Mouse (Mus musculus) stomach, embryonic 14.5 days (tissue): ENCODE measurements around the gene Tnnc2. TPM values are rescaled to one million over a fixed set of nuclear protein-coding genes. Genes with fewer than 3 reads are reported as not detected.
A peak's percentile ranks its signal among the peaks of the same experiment; 100 is the strongest.

ENCODE experiments used
- ATAC-seq: fragments of 200-750 bp; cut with Nextera tagmentation; 2 replicates; pipeline ENCODE4 v1.8.0; 2017; ENCODE audit warnings: low read depth, moderate TSS enrichment; ENCODE audit not compliant: insufficient number of reproducible peaks, insufficient read depth, low FRiP score
- H3K27ac ChIP-seq: fragments of 300-500 bp; sonication (generic); 2 replicates; pipeline ENCODE4 v1.5.1; 2014; ENCODE audit warnings: mild to moderate bottlenecking, low read length, moderate library complexity, mixed read lengths
- H3K27me3 ChIP-seq: fragments of 300-500 bp; sonication (generic); 2 replicates; pipeline ENCODE4 v1.6.1; 2014; ENCODE audit warnings: low read length, control low read depth, mixed read lengths; ENCODE audit not compliant: control insufficient read depth, insufficient read depth
- H3K36me3 ChIP-seq: fragments of 300-500 bp; sonication (generic); 2 replicates; pipeline ENCODE4 v1.6.1; 2014; ENCODE audit warnings: mild to moderate bottlenecking, control low read depth, low read length, moderate library complexity, mixed read lengths; ENCODE audit not compliant: control insufficient read depth, insufficient read depth
- H3K4me1 ChIP-seq: fragments of 300-500 bp; sonication (generic); 2 replicates; pipeline ENCODE4 v1.6.1; 2014; ENCODE audit warnings: low read length, control low read depth, mixed read lengths; ENCODE audit not compliant: control insufficient read depth, insufficient read depth
- H3K4me2 ChIP-seq: fragments of 300-500 bp; sonication (generic); replicated peaks from 2 replicates; pipeline ENCODE4 v1.6.1; 2014; ENCODE audit warnings: low read depth, low read length, control low read depth
- H3K4me3 ChIP-seq: fragments of 300-500 bp; sonication (generic); 2 replicates; pipeline ENCODE4 v1.5.1; 2014; ENCODE audit warnings: low read depth, low read length, control low read depth
- H3K9ac ChIP-seq: fragments of 300-500 bp; sonication (generic); replicated peaks from 2 replicates; pipeline ENCODE4 v1.6.1; 2014; ENCODE audit warnings: low read depth, mild to moderate bottlenecking, control low read depth, low read length, moderate library complexity, mixed read lengths
- H3K9me3 ChIP-seq: fragments of 300-500 bp; sonication (generic); 2 replicates; pipeline ENCODE4 v1.6.1; 2016; ENCODE audit warnings: low read depth, low read length, control low read depth; ENCODE audit not compliant: control insufficient read depth
- WGBS: fragments of 180-500 bp; shearing (Covaris S2); extraction: QIAGEN DNeasy Blood & Tissue Kit; methylation state at CpG from one replicate; pipeline ENCODE4 v1.1.7; 2014; 5-methylcytosine and 5-hydroxymethylcytosine counted together
- polyA plus RNA-seq: library from polyadenylated mRNA; unstranded; fragments of >200 nt; fragmentation: Nextera tagmentation; extraction: Ambion mirVana; gene quantifications from 2 replicates; pipeline ENCODE4 v1.2.1, GENCODE M21; 2014

Gene Tnnc2
- polyA plus RNA-seq = 1.1 and 2.1 TPM in 2 replicates

DNA sequence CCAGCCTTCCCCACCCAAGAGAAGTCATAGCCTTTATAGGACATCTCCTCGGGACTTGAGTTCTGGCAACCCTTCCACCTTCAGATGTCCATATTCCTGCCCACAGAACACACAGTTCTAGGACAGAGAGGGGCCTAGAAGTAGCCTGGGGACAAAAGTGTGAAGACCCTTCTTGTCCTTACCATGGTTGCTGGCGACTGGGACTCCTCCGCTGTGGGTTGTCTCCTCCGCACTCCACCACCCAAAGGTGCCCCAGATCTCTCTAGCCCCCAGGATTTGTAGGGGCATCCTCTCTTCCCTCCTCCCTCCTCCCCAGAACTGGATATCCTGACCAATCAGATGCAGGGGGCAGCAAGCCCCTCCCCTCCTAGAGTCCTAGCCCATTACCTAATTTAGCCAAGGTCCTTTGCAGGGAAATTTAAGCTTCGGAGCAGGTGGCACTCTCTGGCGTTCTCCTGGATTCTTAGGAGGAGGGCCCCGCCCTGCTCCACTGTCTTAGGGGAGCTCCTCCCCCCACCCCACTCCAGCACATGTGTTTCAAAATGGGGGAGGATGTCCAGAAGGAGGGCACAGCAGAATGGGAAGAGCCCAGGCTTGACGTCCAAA, at the start of gene Tnnc2:
Gene Tnnc2, minus strand, starts transcription at position 487 of the 606 bp plus-strand sequence.
- Histone ChIP-seq H3K27me3 (no peaks in the 10 kb centered on the region), H3K36me3 (no peaks in the 10 kb centered on the region), H3K9ac (no peak within 1 kb of the TSS), H3K4me2 (no peak within 1 kb of the TSS), H3K27ac (no peak within 1 kb of the TSS), H3K9me3 (no peaks in the 10 kb centered on the region), H3K4me3 (no peak within 1 kb of the TSS), H3K4me1 (0 out of 2 replicates have a peak, but pooled peaks cover 2% of the 10 kb centered on the region)
- ATAC-seq = 0 out of 2 replicates have a peak, but pooled peaks have one; percentile 23
- WGBS = 69% methylated on average over 8 of the region's 8 CpGs

DNA sequence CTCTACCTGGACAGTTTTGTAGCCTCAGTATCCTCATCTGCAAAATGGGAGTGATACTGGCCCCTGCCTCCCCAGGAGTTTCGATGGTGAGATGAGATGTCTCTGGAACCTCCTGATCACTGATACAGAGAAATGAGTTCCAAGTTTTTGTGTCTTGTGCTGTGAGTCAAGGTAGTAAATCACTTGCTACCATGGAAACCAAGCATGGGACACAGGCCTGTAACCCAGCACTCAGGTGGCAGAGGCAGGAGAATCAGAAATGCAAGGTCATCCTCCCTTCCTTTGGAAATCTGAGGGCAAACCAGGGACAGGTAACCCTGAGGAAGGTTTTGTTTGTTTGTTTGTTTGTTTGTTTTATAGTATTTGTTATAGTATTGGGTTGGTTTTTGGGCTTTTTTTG, 49.3 kb upstream of the Tnnc2 start:
- H3K4me2 ChIP-seq = no peak overlapping the region
- no peaks in the 10 kb centered on the region; the same call in 1 of the 2 replicates for H3K4me1 ChIP-seq
- H3K9ac ChIP-seq = no peak overlapping the region
- ATAC-seq = no peak
- 97% methylated on average over 1 of the region's 1 CpGs for WGBS
- no peaks in the 10 kb centered on the region for H3K27me3 ChIP-seq
- H3K36me3 ChIP-seq = peaks cover 28% of the 10 kb centered on the region
- H3K4me3 ChIP-seq = no peak overlapping the region
- no peak overlapping the region for H3K27ac ChIP-seq
- H3K9me3 ChIP-seq = no peaks in the 10 kb centered on the region

DNA sequence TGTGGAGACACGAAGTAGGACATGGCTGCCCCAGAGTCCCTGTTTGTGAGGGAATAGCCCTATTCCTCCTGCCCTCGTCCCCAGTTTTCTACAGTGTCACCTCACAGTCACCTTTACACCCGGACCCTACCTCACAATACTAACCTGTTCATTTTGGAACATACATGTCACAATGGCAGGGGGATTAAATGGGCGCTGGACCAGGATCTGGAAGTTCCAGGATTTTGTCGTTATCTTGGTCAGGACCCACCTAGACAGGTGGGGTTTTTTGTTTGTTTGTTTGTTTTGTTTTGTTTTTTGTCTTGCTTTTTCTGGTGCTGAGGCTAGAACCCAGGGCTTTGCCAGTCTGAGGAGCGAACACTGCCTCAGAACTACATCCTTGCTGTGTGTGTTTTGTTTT, 48.7 kb upstream of the Tnnc2 start, which contains the start of gene Spata25:
Gene Spata25, minus strand, starts transcription at position 101 of the 400 bp plus-strand sequence.
- Histone ChIP-seq H3K9ac (no peak within 1 kb of the TSS), H3K4me1 (peaks cover 4% of the 10 kb centered on the region; the same call in 1 of the 2 replicates), H3K27me3 (no peaks in the 10 kb centered on the region), H3K27ac (no peak within 1 kb of the TSS), H3K4me3 (no peak within 1 kb of the TSS), H3K4me2 (no peak within 1 kb of the TSS), H3K36me3 (peaks cover 28% of the 10 kb centered on the region), H3K9me3 (no peaks in the 10 kb centered on the region)
- no peak for ATAC-seq
- WGBS = 86% methylated on average over 6 of the region's 6 CpGs

DNA sequence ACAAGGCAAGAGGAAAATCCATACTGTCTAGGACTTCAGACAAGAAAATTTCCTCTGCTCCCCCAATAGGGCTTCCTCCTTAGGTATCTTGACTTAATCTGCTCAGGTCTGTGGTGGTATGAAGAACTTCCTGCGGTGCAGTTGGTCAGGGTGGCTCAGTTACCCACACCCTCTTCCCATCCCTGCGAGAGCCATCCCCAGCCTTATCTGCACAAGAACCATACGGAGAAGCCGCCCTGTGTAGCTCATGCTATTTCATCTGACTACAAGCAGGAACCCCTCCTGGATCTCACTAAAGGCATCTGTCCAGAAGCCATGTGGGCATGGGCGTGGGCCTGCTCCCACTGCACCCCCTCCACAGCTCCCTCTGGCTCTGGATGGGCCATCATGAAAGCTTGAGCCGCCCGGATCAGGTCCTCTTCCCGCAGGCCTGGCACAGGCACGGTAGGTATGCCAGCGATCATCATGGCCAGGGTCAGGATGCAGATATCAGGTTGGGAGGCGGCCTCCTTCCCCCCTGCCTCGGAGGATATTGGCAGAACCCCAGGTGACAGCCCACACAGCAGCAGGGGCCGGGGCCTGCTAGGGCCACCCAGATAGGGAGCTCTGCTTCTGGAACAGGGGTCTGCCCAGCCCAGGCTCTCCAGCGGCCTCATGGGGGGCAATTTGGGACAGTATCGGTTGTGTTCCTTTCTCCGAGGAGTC, 47.5 kb upstream of the Tnnc2 start:
- H3K36me3 ChIP-seq = peaks cover 28% of the 10 kb centered on the region
- 89% methylated on average over 16 of the region's 16 CpGs for WGBS
- no peak overlapping the region for H3K27ac ChIP-seq
- H3K4me2 ChIP-seq = no peak overlapping the region
- no peaks in the 10 kb centered on the region for H3K27me3 ChIP-seq
- H3K4me1 ChIP-seq = peaks cover 4% of the 10 kb centered on the region; the same call in 1 of the 2 replicates
- no peak for ATAC-seq
- no peak overlapping the region for H3K4me3 ChIP-seq
- H3K9me3 ChIP-seq = no peaks in the 10 kb centered on the region
- H3K9ac ChIP-seq = no peak overlapping the region

DNA sequence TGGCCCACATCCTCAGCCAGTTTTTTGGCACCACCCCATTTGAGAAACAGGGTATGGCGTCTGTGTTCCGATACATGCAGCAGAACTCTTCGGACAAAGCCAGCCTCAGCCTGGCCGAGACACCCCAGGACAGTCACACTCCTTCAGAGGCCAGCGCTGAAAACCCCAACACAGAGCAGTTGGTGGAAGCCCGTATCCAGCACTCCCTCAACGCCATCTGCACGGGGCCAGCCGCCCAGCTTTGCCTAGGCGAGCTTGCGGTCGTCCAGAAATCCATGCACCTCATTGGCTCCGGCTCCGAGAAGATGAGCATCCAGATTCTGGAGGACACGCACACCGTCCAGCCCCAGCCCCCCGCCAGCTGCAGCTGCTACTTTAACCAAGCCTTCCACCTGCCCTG, 45.8 kb upstream of the Tnnc2 start:
- H3K4me1 ChIP-seq = peaks cover 4% of the 10 kb centered on the region; the same call in 1 of the 2 replicates
- 94% methylated on average over 17 of the region's 17 CpGs for WGBS
- H3K9me3 ChIP-seq = no peaks in the 10 kb centered on the region

DNA sequence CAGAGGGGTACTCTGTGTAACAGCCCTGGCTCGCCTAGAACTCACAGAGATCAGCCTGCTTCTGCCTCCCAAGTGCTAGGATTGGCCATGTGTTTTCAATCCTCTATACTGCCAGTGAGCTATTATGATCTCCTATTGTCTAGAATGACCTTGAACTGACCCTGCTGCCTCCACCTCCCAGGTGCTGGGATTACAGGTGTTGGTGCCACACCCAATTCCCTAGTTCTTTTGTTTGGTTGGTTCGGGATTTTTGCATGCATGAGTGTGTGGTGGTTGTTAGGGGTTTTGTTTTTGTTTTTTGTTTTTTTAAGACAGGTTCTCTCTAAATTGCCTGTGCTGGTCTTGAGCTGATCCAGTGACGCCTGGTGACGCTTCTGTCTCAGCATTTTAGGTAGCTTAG, 44.2 kb upstream of the Tnnc2 start:
- 92% methylated on average over 4 of the region's 4 CpGs for WGBS

More for the DNA sequence above, 45.8 kb upstream of the Tnnc2 start:
- H3K4me3 ChIP-seq = no peak overlapping the region
- H3K9ac ChIP-seq = no peak overlapping the region
- H3K27ac ChIP-seq = no peak overlapping the region
- H3K27me3 ChIP-seq = no peaks in the 10 kb centered on the region
- peaks cover 35% of the 10 kb centered on the region for H3K36me3 ChIP-seq
- H3K4me2 ChIP-seq = no peak overlapping the region
- ATAC-seq = no peak

DNA sequence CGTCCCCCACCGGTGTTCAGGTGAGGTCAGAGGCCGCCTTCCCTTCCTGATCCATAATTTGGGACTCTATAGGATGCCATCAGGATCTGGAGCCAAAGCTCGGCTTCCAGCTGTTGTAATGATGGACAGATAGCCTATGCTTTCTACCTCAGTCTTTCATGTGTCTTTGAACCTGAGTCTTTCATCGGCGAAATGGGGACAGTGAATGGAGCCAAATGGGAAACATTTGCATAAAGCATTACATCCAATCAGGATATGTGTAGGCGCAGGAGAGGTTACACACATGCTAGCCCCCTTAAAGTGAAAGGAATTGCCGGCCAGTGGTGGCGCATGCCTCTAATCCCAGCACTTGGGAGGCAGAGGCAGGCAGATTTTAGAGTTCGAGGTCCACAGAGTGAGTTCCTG, 43.4 kb upstream of the Tnnc2 start:
- peak overlapping the region; percentile 66 for H3K4me2 ChIP-seq
- H3K9ac ChIP-seq = peak overlapping the region; percentile 60
- no peaks in the 10 kb centered on the region for H3K9me3 ChIP-seq
- peak; percentile 55; the same call in 1 of the 2 replicates for ATAC-seq
- 3% methylated on average over 10 of the region's 10 CpGs for WGBS
- H3K36me3 ChIP-seq = peaks cover 35% of the 10 kb centered on the region
- peaks cover 4% of the 10 kb centered on the region; the same call in 1 of the 2 replicates for H3K4me1 ChIP-seq
- no peaks in the 10 kb centered on the region for H3K27me3 ChIP-seq
- peak overlapping the region; percentile 84 for H3K4me3 ChIP-seq
- peak overlapping the region; percentile 52; the same call in 1 of the 2 replicates for H3K27ac ChIP-seq

More for the DNA sequence above, 44.2 kb upstream of the Tnnc2 start:
- Histone ChIP-seq H3K36me3 (peaks cover 35% of the 10 kb centered on the region), H3K9me3 (no peaks in the 10 kb centered on the region), H3K4me3 (no peak overlapping the region), H3K27ac (no peak overlapping the region), H3K9ac (no peak overlapping the region), H3K4me1 (peaks cover 4% of the 10 kb centered on the region; the same call in 1 of the 2 replicates), H3K27me3 (no peaks in the 10 kb centered on the region), H3K4me2 (peak overlapping the region; percentile 66; the same call in 1 of the 2 replicates)
- no peak for ATAC-seq

DNA sequence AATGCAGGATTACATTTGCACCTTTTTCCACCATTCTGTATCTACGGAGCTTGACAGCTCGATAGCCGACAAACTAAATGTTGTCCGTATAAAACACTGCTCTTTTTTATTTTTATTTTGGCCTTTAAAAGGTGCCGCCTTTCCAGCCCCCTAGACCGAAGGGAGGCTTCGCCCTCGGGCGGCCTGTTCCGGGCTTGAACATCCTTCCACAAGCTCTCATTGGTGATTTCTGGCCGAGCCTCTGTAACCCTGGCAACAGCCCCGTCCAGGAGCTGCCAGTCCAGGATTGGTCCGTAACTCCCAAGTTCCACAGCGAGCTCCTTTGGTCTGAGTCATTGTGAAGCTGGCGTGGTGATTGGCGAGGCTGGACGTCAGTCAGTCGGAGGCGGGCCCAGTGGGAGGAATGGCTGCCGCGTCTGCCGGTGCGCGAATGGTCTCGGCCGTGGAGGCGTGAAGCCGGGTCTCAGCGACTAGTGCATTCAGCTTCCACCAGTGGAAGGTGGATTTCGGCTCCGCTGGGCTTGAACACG, 42.9 kb upstream of the Tnnc2 start, which contains the start of gene Zswim1:
Gene Zswim1, plus strand, starts transcription at position 51 of the 530 bp plus-strand sequence.
- Histone ChIP-seq H3K4me1 (peaks cover 7% of the 10 kb centered on the region; the same call in 1 of the 2 replicates), H3K27ac (peak within 1 kb of the TSS; percentile 52; the same call in 1 of the 2 replicates), H3K4me2 (peak within 1 kb of the TSS; percentile 66), H3K9ac (peak within 1 kb of the TSS; percentile 60), H3K27me3 (no peaks in the 10 kb centered on the region), H3K9me3 (no peaks in the 10 kb centered on the region), H3K36me3 (peaks cover 33% of the 10 kb centered on the region), H3K4me3 (peak within 1 kb of the TSS; percentile 84)
- peak; percentile 100 for ATAC-seq
- WGBS = under 1% methylated on average over 32 of the region's 32 CpGs
